Mouse (Mus musculus): Measurements from ENCODE around the gene Zscan21. TPM values are rescaled to one million over a fixed set of nuclear protein-coding genes. Genes with fewer than 3 reads are reported as not detected.

The Zscan21 gene
- polyA plus RNA-seq, 1 experiment, result 22.2 TPM

DNA sequence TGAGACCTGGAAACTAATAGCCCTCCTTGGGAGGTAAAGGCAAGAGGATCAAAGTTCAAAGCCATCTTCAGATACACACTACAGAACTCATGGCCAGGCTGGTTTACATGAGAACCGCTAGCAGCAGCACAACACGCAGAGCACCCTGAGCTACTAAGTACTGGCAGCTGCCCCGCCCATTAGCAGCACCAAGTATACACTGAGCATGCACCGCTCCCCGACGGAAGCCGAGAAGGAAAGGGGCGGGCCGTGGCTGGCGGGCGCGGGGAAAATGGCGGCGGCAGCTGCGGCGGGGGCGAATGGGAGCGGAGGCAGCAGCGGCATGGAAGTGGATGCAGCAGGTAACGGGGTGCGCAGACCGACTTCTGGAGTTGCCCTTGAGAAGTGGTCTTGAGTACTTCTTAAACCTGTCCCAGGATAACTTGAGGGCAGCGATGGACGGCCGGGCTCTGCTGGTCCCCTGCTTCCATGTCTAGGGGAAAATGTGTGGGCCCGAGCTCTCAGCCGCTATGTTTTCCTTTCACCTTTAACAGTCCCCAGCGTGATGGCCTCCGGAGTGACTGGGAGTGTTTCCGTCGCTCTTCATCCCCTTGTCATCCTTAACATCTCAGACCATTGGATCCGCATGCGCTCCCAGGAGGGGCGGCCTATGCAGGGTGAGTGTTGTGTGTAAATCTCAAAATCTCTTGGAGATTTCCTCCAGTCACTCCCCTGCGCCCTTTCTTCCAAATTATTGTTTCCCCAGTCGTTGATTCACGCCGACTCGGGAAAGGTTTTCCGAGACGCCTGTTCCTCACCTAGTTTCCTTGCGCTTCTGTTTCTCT is 44.4 kb downstream of the Zscan21 start, which contains the start of gene Cops6:
TSS of gene Cops6 (plus strand) at position 230 of the 824 bp plus-strand sequence.
- Histone ChIP-seq H3K4me1 (ENCODE audit: control insufficient read depth, insufficient read depth, low read length) (peaks cover 8% of the 10 kb centered on the region; the same call in 1 of the 2 replicates), H3K4me3 (ENCODE audit: insufficient read depth, low read length) (peak within 1 kb of the TSS; percentile 84), H3K27ac (ENCODE audit: insufficient read depth, low read length) (peak within 1 kb of the TSS; percentile 15)
- no peak for TF ChIP-seq CTCF (IDR thresholded peaks at IDR 0.05; ENCODE audit: borderline replicate concordance, insufficient read depth, low read length)
- TF ChIP-seq POLR2A (IDR thresholded peaks at IDR 0.05; ENCODE audit: low read depth, low read length), result peak; percentile 89

DNA sequence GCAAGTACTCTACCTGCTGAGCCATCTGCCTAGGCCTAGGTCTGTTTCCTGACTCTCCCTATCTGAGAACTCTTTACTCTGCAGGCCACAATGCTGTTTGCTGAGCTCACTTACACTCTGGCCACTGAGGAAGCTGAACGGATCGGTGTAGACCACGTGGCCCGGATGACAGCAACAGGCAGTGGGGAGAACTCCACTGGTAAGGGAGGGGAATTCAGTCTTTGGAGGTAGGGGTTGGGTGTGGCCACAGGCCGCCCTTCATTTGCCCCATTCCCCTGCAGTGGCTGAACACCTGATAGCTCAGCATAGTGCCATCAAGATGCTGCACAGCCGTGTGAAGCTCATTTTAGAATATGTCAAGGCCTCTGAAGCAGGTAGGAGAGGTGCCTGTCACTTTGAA is 46.3 kb downstream of the Zscan21 start:
- no peak overlapping the region for H3K27ac ChIP-seq (ENCODE audit: insufficient read depth, low read length)
- TF ChIP-seq POLR2A (IDR thresholded peaks at IDR 0.05; ENCODE audit: low read depth, low read length), result no peak
- no peak for TF ChIP-seq CTCF (IDR thresholded peaks at IDR 0.05; ENCODE audit: borderline replicate concordance, insufficient read depth, low read length)
- peaks cover 8% of the 10 kb centered on the region; the same call in 1 of the 2 replicates for H3K4me1 ChIP-seq (ENCODE audit: control insufficient read depth, insufficient read depth, low read length)
- H3K4me3 ChIP-seq (ENCODE audit: insufficient read depth, low read length), result no peak overlapping the region

DNA sequence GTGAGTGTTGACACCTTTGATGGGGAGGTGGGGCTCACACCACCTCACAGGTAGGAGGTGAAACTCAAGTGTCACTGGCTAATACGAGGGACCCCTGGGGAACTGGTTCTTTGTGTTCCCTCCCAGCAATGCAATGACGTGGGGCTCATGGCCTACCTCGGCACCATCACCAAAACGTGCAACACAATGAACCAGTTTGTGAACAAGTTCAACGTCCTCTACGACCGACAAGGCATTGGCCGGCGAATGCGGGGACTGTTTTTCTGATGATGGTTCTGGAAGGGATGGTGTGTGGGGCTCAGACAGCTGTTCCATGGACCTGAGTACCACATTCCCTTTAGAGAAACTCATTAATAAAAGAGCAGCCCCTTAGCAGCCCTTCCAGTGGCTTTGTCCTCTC is 46.9 kb downstream of the Zscan21 start:
- TF ChIP-seq CTCF (IDR thresholded peaks at IDR 0.05; ENCODE audit: borderline replicate concordance, insufficient read depth, low read length), result no peak
- 0 out of 2 replicates have a peak, but pooled peaks have one; percentile 4 for TF ChIP-seq POLR2A (IDR thresholded peaks at IDR 0.05; ENCODE audit: low read depth, low read length)
- Histone ChIP-seq H3K4me3 (ENCODE audit: insufficient read depth, low read length) (no peak overlapping the region), H3K27ac (ENCODE audit: insufficient read depth, low read length) (no peak overlapping the region), H3K4me1 (ENCODE audit: control insufficient read depth, insufficient read depth, low read length) (peaks cover 8% of the 10 kb centered on the region; the same call in 1 of the 2 replicates)

DNA sequence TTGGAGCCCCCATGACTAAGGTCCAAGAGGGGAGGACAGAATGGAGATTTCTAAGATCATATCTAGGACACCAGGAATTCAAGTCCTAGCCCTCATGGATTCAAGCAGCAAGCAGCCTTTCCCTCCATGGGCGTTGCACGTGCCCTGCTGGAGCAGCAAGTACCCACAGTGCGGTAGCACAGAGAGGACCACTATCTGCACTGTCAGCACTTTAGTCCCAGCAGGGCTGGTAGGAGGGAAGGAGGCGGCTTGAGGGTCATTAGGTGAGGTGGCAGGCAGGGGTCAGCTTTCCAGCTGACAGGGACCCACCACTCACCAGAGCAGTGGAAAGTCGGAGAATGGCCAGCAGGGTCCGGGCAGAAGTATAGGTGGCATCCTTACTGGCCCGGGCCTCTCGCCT is 48.9 kb downstream of the Zscan21 start:
- TF ChIP-seq CTCF (IDR thresholded peaks at IDR 0.05; ENCODE audit: borderline replicate concordance, insufficient read depth, low read length) (no peak), POLR2A (IDR thresholded peaks at IDR 0.05; ENCODE audit: low read depth, low read length) (peak; percentile 25; the same call in 1 of the 2 replicates)
- Histone ChIP-seq H3K4me3 (ENCODE audit: insufficient read depth, low read length) (no peak overlapping the region), H3K4me1 (ENCODE audit: control insufficient read depth, insufficient read depth, low read length) (peaks cover 8% of the 10 kb centered on the region; the same call in 1 of the 2 replicates), H3K27ac (ENCODE audit: insufficient read depth, low read length) (peak overlapping the region; percentile 74; the same call in 1 of the 2 replicates)

DNA sequence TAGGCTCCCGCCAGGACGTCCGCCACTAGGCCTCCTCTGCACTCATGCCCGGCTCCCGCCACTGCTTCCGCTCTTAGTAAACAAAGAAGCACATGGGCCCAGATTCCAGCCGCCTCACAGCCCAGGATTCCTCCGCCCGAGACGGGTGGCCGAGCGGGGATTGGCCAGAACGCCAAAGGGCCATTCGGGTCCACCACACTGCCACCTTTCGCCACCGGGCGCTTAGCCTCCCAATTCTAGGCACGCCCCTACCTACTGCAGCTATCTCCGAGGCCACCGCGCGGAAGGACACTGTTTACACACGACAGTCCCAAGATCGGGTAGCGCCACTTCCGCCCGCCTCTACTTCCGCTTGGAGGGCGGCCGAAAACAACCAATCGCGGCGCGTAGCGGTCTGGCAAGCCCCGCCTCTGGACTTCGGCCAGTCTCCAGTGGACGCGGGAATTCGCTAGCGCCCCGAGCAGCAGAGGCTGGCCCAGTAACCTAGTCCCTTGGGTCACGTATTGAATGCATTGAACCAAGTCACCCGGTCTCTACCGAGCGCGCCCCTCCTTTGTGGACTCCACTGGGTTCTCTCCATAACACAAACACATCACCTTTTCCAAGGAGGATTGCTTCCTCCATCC is 54.3 kb downstream of the Zscan21 start:
- TF ChIP-seq POLR2A (IDR thresholded peaks at IDR 0.05; ENCODE audit: low read depth, low read length), result peak; percentile 65
- TF ChIP-seq CTCF (IDR thresholded peaks at IDR 0.05; ENCODE audit: borderline replicate concordance, insufficient read depth, low read length), result no peak
- H3K4me3 ChIP-seq (ENCODE audit: insufficient read depth, low read length), result peak overlapping the region; percentile 94
- peak overlapping the region; percentile 36 for H3K27ac ChIP-seq (ENCODE audit: insufficient read depth, low read length)
- no peaks in the 10 kb centered on the region for H3K4me1 ChIP-seq (ENCODE audit: control insufficient read depth, insufficient read depth, low read length)

DNA sequence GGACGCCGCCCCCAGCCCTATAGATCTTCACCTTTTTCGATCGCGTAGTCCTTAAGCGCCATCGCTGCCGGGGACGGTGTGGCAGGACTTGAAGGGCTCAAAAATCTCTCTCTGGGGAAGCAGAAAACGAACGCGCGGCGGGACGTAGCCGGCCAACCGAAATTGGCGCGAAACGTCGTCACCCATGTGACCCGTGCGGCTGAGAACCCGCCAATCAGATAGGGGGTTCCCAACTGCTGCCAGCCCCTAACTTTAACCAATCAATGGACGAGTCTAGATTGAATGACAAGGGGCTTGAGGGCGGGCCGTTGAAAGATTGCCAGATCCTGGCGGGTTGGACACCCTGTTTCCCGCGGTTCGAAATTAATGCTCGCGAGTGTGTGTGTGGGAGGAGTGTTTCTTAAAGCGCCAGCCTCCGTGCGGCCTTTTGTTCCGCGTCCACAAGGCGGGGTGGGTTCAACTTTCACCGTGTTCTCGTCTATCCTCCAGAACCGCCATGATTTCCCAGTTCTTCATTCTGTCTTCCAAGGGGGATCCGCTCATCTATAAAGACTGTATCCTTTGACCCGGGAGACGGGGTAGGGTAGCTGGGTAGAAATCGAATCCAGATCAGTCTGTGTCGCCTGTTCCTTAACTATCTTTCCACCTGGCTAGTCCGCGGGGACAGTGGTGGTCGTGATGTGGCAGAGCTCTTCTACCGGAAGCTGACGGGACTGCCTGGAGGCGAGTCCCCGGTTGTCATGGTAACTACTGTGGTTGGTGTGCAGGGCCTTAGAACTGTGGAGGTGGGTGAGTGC is 55.2 kb downstream of the Zscan21 start, which contains the start of the genes Ap4m1 and Mcm7:
TSS of gene Ap4m1 (plus strand) at position 308 of the 797 bp plus-strand sequence.
TSS of gene Mcm7 (minus strand) at position 728 of the 797 bp plus-strand sequence.
- Histone ChIP-seq H3K4me3 (ENCODE audit: insufficient read depth, low read length) (peak within 1 kb of the TSS; percentile 94), H3K4me1 (ENCODE audit: control insufficient read depth, insufficient read depth, low read length) (no peaks in the 10 kb centered on the region), H3K27ac (ENCODE audit: insufficient read depth, low read length) (peak within 1 kb of the TSS; percentile 91)
- TF ChIP-seq POLR2A (IDR thresholded peaks at IDR 0.05; ENCODE audit: low read depth, low read length) (peak; percentile 62), CTCF (IDR thresholded peaks at IDR 0.05; ENCODE audit: borderline replicate concordance, insufficient read depth, low read length) (no peak)

DNA sequence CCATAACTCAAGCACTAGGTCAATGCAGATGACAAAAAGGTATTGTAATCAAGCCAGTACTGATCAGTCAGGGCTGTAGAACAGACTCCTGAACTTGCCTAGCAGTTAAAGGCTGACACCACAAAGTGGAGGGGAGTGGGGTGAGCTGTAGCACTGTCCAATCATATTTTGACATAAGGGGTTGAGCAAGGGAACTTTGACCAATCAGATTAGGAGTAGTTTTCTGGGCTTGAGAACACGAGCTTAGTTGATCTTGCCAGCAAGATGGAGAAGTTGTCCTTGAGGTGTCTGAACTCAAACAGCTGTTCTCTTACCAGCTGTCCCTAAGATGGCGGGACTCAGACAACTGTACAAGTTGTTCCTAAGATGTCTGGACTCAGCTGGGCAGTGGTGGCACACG is 56.5 kb downstream of the Zscan21 start:
- Histone ChIP-seq H3K4me1 (ENCODE audit: control insufficient read depth, insufficient read depth, low read length) (no peaks in the 10 kb centered on the region), H3K4me3 (ENCODE audit: insufficient read depth, low read length) (no peak overlapping the region), H3K27ac (ENCODE audit: insufficient read depth, low read length) (no peak overlapping the region)
- TF ChIP-seq CTCF (IDR thresholded peaks at IDR 0.05; ENCODE audit: borderline replicate concordance, insufficient read depth, low read length) (no peak), POLR2A (IDR thresholded peaks at IDR 0.05; ENCODE audit: low read depth, low read length) (no peak)

Other genes with a start within 250 kb of the Zscan21 start
- not detected in 2 replicates for gene Pilrb2, start 245.1 kb upstream of the Zscan21 start, polyA plus RNA-seq (2011; ENCODE audit: insufficient read length, low read depth, missing spikeins)
- gene Cyp3a13, start 195.3 kb upstream of the Zscan21 start, polyA plus RNA-seq (2011; ENCODE audit: insufficient read length, low read depth, missing spikeins), result not detected in 2 replicates
- 0.18 TPM in 1 of 2 replicates, not detected in the other for gene Gjc3, start 153.8 kb upstream of the Zscan21 start, polyA plus RNA-seq (2011; ENCODE audit: insufficient read length, low read depth, missing spikeins)
- gene Azgp1, start 135.4 kb upstream of the Zscan21 start, polyA plus RNA-seq (2011; ENCODE audit: insufficient read length, low read depth, missing spikeins), result not detected in 2 replicates
- not detected in 2 replicates for gene Smok3a, start 95.6 kb upstream of the Zscan21 start, polyA plus RNA-seq (2011; ENCODE audit: insufficient read length, low read depth, missing spikeins)
- gene Smok3b, start 95.5 kb upstream of the Zscan21 start, polyA plus RNA-seq (2011; ENCODE audit: insufficient read length, low read depth, missing spikeins), result not detected in 2 replicates
- gene Smok3c, start 63.7 kb upstream of the Zscan21 start, polyA plus RNA-seq (2011; ENCODE audit: insufficient read length, low read depth, missing spikeins), result not detected in 2 replicates
- gene Zkscan1, start 31.8 kb upstream of the Zscan21 start, polyA plus RNA-seq (2011; ENCODE audit: insufficient read length, low read depth, missing spikeins), result 24.1 and 25.2 TPM in 2 replicates
- gene Zfp113, start 38.8 kb downstream of the Zscan21 start, polyA plus RNA-seq (2011; ENCODE audit: insufficient read length, low read depth, missing spikeins), result 11.9 and 13.2 TPM in 2 replicates
- 162 and 184 TPM in 2 replicates for gene Cops6, start 44.2 kb downstream of the Zscan21 start, polyA plus RNA-seq (2011; ENCODE audit: insufficient read length, low read depth, missing spikeins)
- gene Ap4m1, start 55.1 kb downstream of the Zscan21 start, polyA plus RNA-seq (2011; ENCODE audit: insufficient read length, low read depth, missing spikeins), result 22.2 and 26.5 TPM in 2 replicates
- gene Mcm7, start 55.5 kb downstream of the Zscan21 start, polyA plus RNA-seq (2011; ENCODE audit: insufficient read length, low read depth, missing spikeins), result 79.1 and 85.3 TPM in 2 replicates
- gene Taf6, start 70.5 kb downstream of the Zscan21 start, polyA plus RNA-seq (2011; ENCODE audit: insufficient read length, low read depth, missing spikeins), result 27.9 and 29.8 TPM in 2 replicates
- 63.1 and 63.3 TPM in 2 replicates for gene Cnpy4, start 70.6 kb downstream of the Zscan21 start, polyA plus RNA-seq (2011; ENCODE audit: insufficient read length, low read depth, missing spikeins)
- gene Mblac1, start 77.4 kb downstream of the Zscan21 start, polyA plus RNA-seq (2011; ENCODE audit: insufficient read length, low read depth, missing spikeins), result 2.1 and 3.5 TPM in 2 replicates
- gene Nxpe5, start 109.0 kb downstream of the Zscan21 start, polyA plus RNA-seq (2011; ENCODE audit: insufficient read length, low read depth, missing spikeins), result 0.32 TPM in 1 of 2 replicates, not detected in the other
- 36.9 and 40.7 TPM in 2 replicates for gene Lamtor4, start 138.6 kb downstream of the Zscan21 start, polyA plus RNA-seq (2011; ENCODE audit: insufficient read length, low read depth, missing spikeins)
- gene BC037034, start 147.1 kb downstream of the Zscan21 start, polyA plus RNA-seq (2011; ENCODE audit: insufficient read length, low read depth, missing spikeins), result 18.0 and 18.2 TPM in 2 replicates
- 5.7 and 6.4 TPM in 2 replicates for gene Gal3st4, start 155.9 kb downstream of the Zscan21 start, polyA plus RNA-seq (2011; ENCODE audit: insufficient read length, low read depth, missing spikeins)
- gene Gm43720, start 163.1 kb downstream of the Zscan21 start, polyA plus RNA-seq (2011; ENCODE audit: insufficient read length, low read depth, missing spikeins), result not detected in 2 replicates
- gene Gpc2, start 163.1 kb downstream of the Zscan21 start, polyA plus RNA-seq (2011; ENCODE audit: insufficient read length, low read depth, missing spikeins), result 13.2 and 20.1 TPM in 2 replicates
- gene Stag3, start 163.3 kb downstream of the Zscan21 start, polyA plus RNA-seq (2011; ENCODE audit: insufficient read length, low read depth, missing spikeins), result 3.0 and 6.0 TPM in 2 replicates
- gene Pvrig, start 225.1 kb downstream of the Zscan21 start, polyA plus RNA-seq (2011; ENCODE audit: insufficient read length, low read depth, missing spikeins), result not detected in 2 replicates

All from embryonic fibroblast, embryonic 13.5 days (primary cell).